Mouse (Mus musculus) CH12.LX (cell line): ENCODE measurements at regions not wholly inside any gene's neighbourhood (a gene's known extent, or its start where the extent isn't known, plus 50 kb on each side); places are given as distances from the start of the nearest gene placed in this dataset.

Experiments
- DNase-seq: peaks from one replicate; pipeline ENCODE4 v3.0.0-alpha.2; 2013; ENCODE audit errors: extremely low read depth
- H3K27ac ChIP-seq: 2 replicates; pipeline ENCODE4 v1.5.1; 2012; ENCODE audit warnings: low read depth, mild to moderate bottlenecking, control low read depth, moderate library complexity; ENCODE audit not compliant: insufficient read depth
- H3K27me3 ChIP-seq: replicated peaks from 2 replicates; pipeline ENCODE3; 2012; ENCODE audit warnings: inconsistent platforms
- H3K36me3 ChIP-seq, 2 experiments: replicated peaks in 1 of 2; 2 replicates each; pipeline versions ENCODE3 to v1.6.1; 2012; ENCODE audit warnings: inconsistent platforms in 1 of 2, low read length in 1 of 2, mild to moderate bottlenecking in 1 of 2, mixed read lengths in 1 of 2, moderate library complexity in 1 of 2; ENCODE audit not compliant: control insufficient read depth in 1 of 2, insufficient read depth in 1 of 2
- H3K4me1 ChIP-seq, 2 experiments: 2 replicates each; pipeline ENCODE4 v1.6.1; 2012; ENCODE audit warnings: inconsistent platforms in 1 of 2, moderate library complexity in 1 of 2; ENCODE audit not compliant: insufficient read depth in 2 of 2, control insufficient read depth in 1 of 2
- H3K4me2 ChIP-seq: 2 replicates; pipeline ENCODE4 v1.6.1; 2012; ENCODE audit warnings: low read depth, mild to moderate bottlenecking, control low read depth; ENCODE audit not compliant: poor library complexity, insufficient read depth, severe bottlenecking
- H3K4me3 ChIP-seq, 3 experiments: fragments of 150-350 bp in 1 of 3; sonication (generic) in 1 of 3; replicated peaks in 1 of 3; 2 replicates each; pipeline versions ENCODE3 to v1.5.1; 2011 to 2012; ENCODE audit warnings: low read depth in 2 of 3, low read length in 2 of 3, mild to moderate bottlenecking in 2 of 3, moderate library complexity in 2 of 3, control low read depth in 1 of 3, improper control_type of control experiment in 1 of 3, inconsistent platforms in 1 of 3, mixed read lengths in 1 of 3; ENCODE audit not compliant: poor library complexity in 1 of 3
- H3K79me2 ChIP-seq: replicated peaks from 2 replicates; pipeline ENCODE4 v1.6.1; 2012; ENCODE audit warnings: mild to moderate bottlenecking, moderate library complexity; ENCODE audit not compliant: control insufficient read depth, poor library complexity, insufficient read depth, severe bottlenecking; ENCODE audit errors: extremely low read depth
- H3K9ac ChIP-seq: 2 replicates; pipeline ENCODE4 v1.6.1; 2012; ENCODE audit warnings: low read depth, mild to moderate bottlenecking, control low read depth, moderate library complexity; ENCODE audit not compliant: insufficient read depth
- H3K9me3 ChIP-seq: replicated peaks from 2 replicates; pipeline ENCODE3; 2012; ENCODE audit warnings: low read length, inconsistent platforms, mixed read lengths
- BHLHE40 ChIP-seq: IDR thresholded peaks from 2 replicates; pipeline ENCODE4 v1.6.1; 2011; ENCODE audit warnings: mild to moderate bottlenecking, low read depth, low read length, improper control_type of control experiment
- CHD1 ChIP-seq: IDR thresholded peaks from 2 replicates; pipeline ENCODE4 v1.6.1; 2012; ENCODE audit warnings: low read depth, low read length, improper control_type of control experiment, inconsistent platforms
- CTCF ChIP-seq, 2 experiments: IDR thresholded peaks in 1 of 2; conservative IDR thresholded peaks in 1 of 2; 2 replicates each; pipeline ENCODE4 v1.5.1; 2011 to 2012; ENCODE audit warnings: low read depth in 2 of 2, low read length in 2 of 2, improper control_type of control experiment in 1 of 2, inconsistent platforms in 1 of 2, mild to moderate bottlenecking in 1 of 2, moderate library complexity in 1 of 2
- ETS1 ChIP-seq: conservative IDR thresholded peaks from 2 replicates; pipeline ENCODE4 v1.6.1; 2012; ENCODE audit warnings: low read depth, mild to moderate bottlenecking, inconsistent platforms, low read length, improper control_type of control experiment, moderate library complexity
- HCFC1 ChIP-seq: IDR thresholded peaks from 2 replicates; pipeline ENCODE4 v1.6.1; 2012; ENCODE audit warnings: low read depth, mild to moderate bottlenecking, inconsistent platforms, low read length, improper control_type of control experiment
- JUND ChIP-seq: conservative IDR thresholded peaks from 2 replicates; pipeline ENCODE4 v1.6.1; 2011; ENCODE audit warnings: low read depth, low read length, improper control_type of control experiment
- MAFK ChIP-seq: IDR thresholded peaks from 2 replicates; pipeline ENCODE4 v1.6.1; 2011; ENCODE audit warnings: low read length, improper control_type of control experiment; ENCODE audit not compliant: insufficient replicate concordance
- MAZ ChIP-seq: IDR thresholded peaks from 2 replicates; pipeline ENCODE4 v1.6.1; 2012; ENCODE audit warnings: low read depth, mild to moderate bottlenecking, inconsistent platforms, low read length, improper control_type of control experiment, moderate library complexity
- MEF2A ChIP-seq: IDR thresholded peaks from 2 replicates; pipeline ENCODE4 v1.6.1; 2014; ENCODE audit warnings: low read depth, mild to moderate bottlenecking, inconsistent platforms, low read length, improper control_type of control experiment, borderline replicate concordance
- NRF1 ChIP-seq: IDR thresholded peaks from 2 replicates; pipeline ENCODE4 v1.6.1; 2014; ENCODE audit warnings: low read depth, mild to moderate bottlenecking, inconsistent platforms, low read length, improper control_type of control experiment, moderate library complexity
- PAX5 ChIP-seq: IDR thresholded peaks from 2 replicates; pipeline ENCODE4 v1.6.1; 2012; ENCODE audit warnings: low read length, inconsistent platforms, mixed read lengths
- RAD21 ChIP-seq: IDR thresholded peaks from 2 replicates; pipeline ENCODE4 v1.6.1; 2011; ENCODE audit warnings: low read depth, mild to moderate bottlenecking, low read length, improper control_type of control experiment, moderate library complexity
- SIN3A ChIP-seq: IDR thresholded peaks from 2 replicates; pipeline ENCODE4 v1.6.1; 2012; ENCODE audit warnings: low read length, improper control_type of control experiment, inconsistent platforms
- UBTF ChIP-seq: IDR thresholded peaks from 2 replicates; pipeline ENCODE4 v1.6.1; 2012; ENCODE audit warnings: low read depth, mild to moderate bottlenecking, inconsistent platforms, low read length, improper control_type of control experiment, moderate library complexity
- USF1 ChIP-seq: IDR thresholded peaks from 2 replicates; pipeline ENCODE4 v1.6.1; 2014; ENCODE audit warnings: low read depth, mild to moderate bottlenecking, inconsistent platforms, low read length, improper control_type of control experiment
- ZNF384 ChIP-seq: IDR thresholded peaks from 2 replicates; pipeline ENCODE4 v1.6.1; 2012; ENCODE audit warnings: low read depth, low read length, improper control_type of control experiment, inconsistent platforms
- dilution Hi-C: fragments of 300-500 bp; cut with MboI; formaldehyde crosslinking; loops from 2 replicates; pipeline ENCODE4 v1.14.3; 2020; ENCODE audit warnings: low sequenced_read_pairs; ENCODE audit not compliant: extremely low pct_unique_long_range_greater_than_20kb, extremely low pct_ligation_motif_present
- in situ Hi-C: fragments of 300-500 bp; cut with MboI; formaldehyde crosslinking; loops from 3 replicates; pipeline ENCODE4 v1.14.3; 2019; ENCODE audit warnings: low sequenced_read_pairs, low pct_ligation_motif_present, low pct_unique_long_range_greater_than_20kb, mixed read lengths

- dilution Hi-C loops (no loop called here), in situ Hi-C loops (no loop called here)
- Histone ChIP-seq H3K27ac (no peak overlapping the region), H3K4me3 (no peak overlapping the region), H3K4me2 (no peak overlapping the region), H3K9me3 (no peaks in the 10 kb centered on the region), H3K4me1 (peaks cover 2 to 21% of the 10 kb centered on the region in 2 experiments), H3K79me2 (no peaks in the 10 kb centered on the region), H3K27me3 (no peaks in the 10 kb centered on the region), H3K9ac (no peak overlapping the region), H3K36me3 (no peaks in the 10 kb centered on the region)
- no peak for DNase-seq
- TF ChIP-seq HCFC1: no peak
- no peak for TF ChIP-seq PAX5
- no peak for TF ChIP-seq RAD21
- no peak for TF ChIP-seq MEF2A
- no peak for TF ChIP-seq MAZ
- TF ChIP-seq JUND: no peak
- TF ChIP-seq USF1: no peak
- no peak for TF ChIP-seq ZNF384
- TF ChIP-seq UBTF: no peak
- no peak for TF ChIP-seq NRF1
- no peak for TF ChIP-seq ETS1
- TF ChIP-seq CHD1: no peak
- TF ChIP-seq MAFK: no peak
- no peak for TF ChIP-seq BHLHE40
- TF ChIP-seq SIN3A: no peak
- TF ChIP-seq CTCF (conservative IDR thresholded peaks at IDR 0.05 in 1 of 2, IDR thresholded peaks at IDR 0.05 in 1 of 2; ENCODE audit: low read depth in 2 of 2, low read length in 2 of 2): no peak
Observed at GRCm38 (mm10) chr11:20957766-20958165, 126.9 kb upstream of the Lgalsl start.

- Histone ChIP-seq H3K27me3 (no peaks in the 10 kb centered on the region), H3K4me3 (no peak overlapping the region), H3K4me2 (peak overlapping the region; percentile 14; the same call in 1 of the 2 replicates), H3K9me3 (no peaks in the 10 kb centered on the region), H3K79me2 (no peaks in the 10 kb centered on the region), H3K36me3 (no peaks in the 10 kb centered on the region), H3K9ac (no peak overlapping the region), H3K4me1 (peaks cover 2 to 21% of the 10 kb centered on the region in 2 experiments), H3K27ac (no peak overlapping the region)
- peak; percentile 12 for DNase-seq
- in situ Hi-C loops: no loop called here
- TF ChIP-seq CHD1 (no peak), ZNF384 (no peak), MAZ (no peak)
- dilution Hi-C loops: no loop called here
Observed at GRCm38 (mm10) chr11:20958233-20958632, 127.4 kb upstream of the Lgalsl start.
